Mouse (Mus musculus): ENCODE measurements around the gene Scgb1b2. TPM values are rescaled to one million over a fixed set of nuclear protein-coding genes. Genes with fewer than 3 reads are reported as not detected.

The Scgb1b2 gene
- not detected in 2 replicates for polyA plus RNA-seq (2014; fragmentation: Nextera tagmentation; extraction: Ambion mirVana)

GRCm38 (mm10) chr7:31291721-31292120 lies at the start of gene Scgb1b2:
Scgb1b2 (minus strand) TSS chr7:31291821.
- no peaks in the 10 kb centered on the region for H3K27me3 ChIP-seq (ENCODE audit: control insufficient read depth, insufficient read depth, low read length)
- DNase-seq (ENCODE audit: low spot score, missing footprints) = no peak
- no peak within 1 kb of the TSS for H3K9ac ChIP-seq (ENCODE audit: low read length)
- no peaks in the 10 kb centered on the region for H3K4me1 ChIP-seq (ENCODE audit: control insufficient read depth, insufficient read depth, low read length)
- H3K4me3 ChIP-seq (ENCODE audit: low read depth, low read length) = no peak within 1 kb of the TSS
- no peak for ATAC-seq (ENCODE audit: low FRiP score)
- peaks cover 15% of the 10 kb centered on the region for H3K9me3 ChIP-seq (ENCODE audit: control insufficient read depth, low read length)
- H3K36me3 ChIP-seq (ENCODE audit: control insufficient read depth, insufficient read depth, low read length) = no peaks in the 10 kb centered on the region
- H3K4me2 ChIP-seq = no peak within 1 kb of the TSS
- H3K27ac ChIP-seq (ENCODE audit: low read depth, low read length) = no peak within 1 kb of the TSS
- 80% methylated on average over 3 of the region's 3 CpGs for WGBS

DNA sequence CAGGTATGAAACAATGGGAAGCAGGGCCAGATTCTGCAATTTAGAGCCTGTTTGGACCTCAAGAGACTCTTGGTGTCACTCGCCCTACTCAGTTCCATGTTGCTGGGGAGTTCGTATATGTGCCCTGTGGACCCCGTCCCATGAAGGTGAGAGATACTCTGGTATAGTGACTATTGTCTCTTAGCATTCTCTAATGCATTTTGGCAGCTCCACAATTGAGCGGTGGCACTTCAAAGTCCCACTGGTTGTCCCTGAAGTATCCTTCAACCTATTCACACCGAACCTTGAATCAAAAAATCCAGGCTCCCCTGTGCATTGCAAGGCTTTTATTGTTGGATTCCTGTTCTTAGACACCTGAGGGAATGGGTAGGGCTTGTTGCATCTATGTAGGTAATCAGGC lies 1.4 kb downstream of the Scgb1b2 start, which contains the start of gene Scgb2b2:
Gene Scgb2b2, plus strand, starts transcription at position 301 of the 400 bp plus-strand sequence.
- ATAC-seq (ENCODE audit: low FRiP score) (no peak), DNase-seq (ENCODE audit: low spot score, missing footprints) (no peak)
- H3K4me1 ChIP-seq (ENCODE audit: control insufficient read depth, insufficient read depth, low read length) = no peaks in the 10 kb centered on the region
- H3K4me3 ChIP-seq (ENCODE audit: low read depth, low read length) = no peak within 1 kb of the TSS
- H3K4me2 ChIP-seq = no peak within 1 kb of the TSS
- H3K27ac ChIP-seq (ENCODE audit: low read depth, low read length) = no peak within 1 kb of the TSS
- no peak within 1 kb of the TSS for H3K9ac ChIP-seq (ENCODE audit: low read length)
- peaks cover 15% of the 10 kb centered on the region for H3K9me3 ChIP-seq (ENCODE audit: control insufficient read depth, low read length)
- 84% methylated on average over 5 of the region's 5 CpGs for WGBS
- no peaks in the 10 kb centered on the region for H3K36me3 ChIP-seq (ENCODE audit: control insufficient read depth, insufficient read depth, low read length)
- H3K27me3 ChIP-seq (ENCODE audit: control insufficient read depth, insufficient read depth, low read length) = no peaks in the 10 kb centered on the region

Other genes starting within 250 kb of the Scgb1b2 start
- gene Fxyd5, start 249.3 kb downstream of the Scgb1b2 start, polyA plus RNA-seq (2014; fragmentation: Nextera tagmentation; extraction: Ambion mirVana) = 11.3 and 12.6 TPM in 2 replicates
- 5.4 and 6.2 TPM in 2 replicates for gene Fxyd7, start 240.4 kb downstream of the Scgb1b2 start, polyA plus RNA-seq (2014; fragmentation: Nextera tagmentation; extraction: Ambion mirVana)
- gene Fxyd1, start 234.6 kb downstream of the Scgb1b2 start, polyA plus RNA-seq (2014; fragmentation: Nextera tagmentation; extraction: Ambion mirVana) = 4.8 and 5.4 TPM in 2 replicates
- gene Lgi4, start 232.5 kb downstream of the Scgb1b2 start, polyA plus RNA-seq (2014; fragmentation: Nextera tagmentation; extraction: Ambion mirVana) = 0.58 and 0.85 TPM in 2 replicates
- 1.8 and 2.3 TPM in 2 replicates for gene Fxyd3, start 215.1 kb downstream of the Scgb1b2 start, polyA plus RNA-seq (2014; fragmentation: Nextera tagmentation; extraction: Ambion mirVana)
- 0.44 and 1.2 TPM in 2 replicates for gene Hpn, start 176.5 kb downstream of the Scgb1b2 start, polyA plus RNA-seq (2014; fragmentation: Nextera tagmentation; extraction: Ambion mirVana)
- gene Scn1b, start 164.8 kb downstream of the Scgb1b2 start, polyA plus RNA-seq (2014; fragmentation: Nextera tagmentation; extraction: Ambion mirVana) = 0.52 and 1.1 TPM in 2 replicates
- 104 and 109 TPM in 2 replicates for gene Gramd1a, start 135.9 kb downstream of the Scgb1b2 start, polyA plus RNA-seq (2014; fragmentation: Nextera tagmentation; extraction: Ambion mirVana)
- gene Scgb2b2, start 1.3 kb downstream of the Scgb1b2 start, polyA plus RNA-seq (2014; fragmentation: Nextera tagmentation; extraction: Ambion mirVana) = not detected in 2 replicates
- not detected in 2 replicates for gene Scgb2b3, start 70.3 kb upstream of the Scgb1b2 start, polyA plus RNA-seq (2014; fragmentation: Nextera tagmentation; extraction: Ambion mirVana)
- gene Scgb1b3, start 83.8 kb upstream of the Scgb1b2 start, polyA plus RNA-seq (2014; fragmentation: Nextera tagmentation; extraction: Ambion mirVana) = not detected in 2 replicates

All from midbrain, embryonic 11.5 days (tissue).